Mouse (Mus musculus): Measurements from ENCODE around the gene Akt1. TPM values are rescaled to one million over a fixed set of nuclear protein-coding genes. Genes with fewer than 3 reads are reported as not detected.
A peak's percentile ranks its signal among the peaks of the same experiment; 100 is the strongest.

The Akt1 gene
- polyA plus RNA-seq, 1 experiment from 2014 or later, result 76.6 TPM

DNA sequence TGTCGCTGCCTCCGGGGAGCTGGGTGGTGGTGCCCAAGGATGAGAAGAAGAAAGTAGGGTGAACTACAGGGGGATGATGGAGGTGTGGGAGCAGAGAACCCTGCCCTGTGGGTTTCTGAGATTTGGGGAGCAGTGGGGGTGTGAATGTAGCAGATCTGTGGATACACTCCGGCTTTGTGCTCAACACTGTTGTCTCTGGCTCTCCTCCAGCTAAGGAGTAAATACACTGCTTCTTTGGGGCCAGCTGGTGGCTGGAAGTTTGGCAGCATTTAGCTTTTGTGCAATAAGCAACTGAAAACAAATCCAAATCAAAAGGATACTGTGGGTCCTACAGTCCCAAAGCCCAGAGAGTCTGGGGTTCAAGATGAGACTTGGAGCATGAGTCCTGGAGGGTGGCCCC, 39.3 kb upstream of the Akt1 start:
- Histone ChIP-seq H3K36me3 (peaks cover 4% of the 10 kb centered on the region; the same call in 1 of the 2 replicates), H3K4me1 (no peaks in the 10 kb centered on the region), H3K27me3 (replicated peaks) (peaks cover 21% of the 10 kb centered on the region; the same call in 1 of the 2 replicates), H3K9ac (no peak overlapping the region), H3K4me3 (no peak overlapping the region), H3K4me2 (no peak overlapping the region), H3K9me3 (replicated peaks) (no peaks in the 10 kb centered on the region), H3K27ac (no peak overlapping the region)
- WGBS (ENCODE audit: insufficient replicate concordance), result 61% methylated on average over 3 of the region's 3 CpGs
- no peak for ATAC-seq

GRCm38 (mm10) chr12:112707573-112707869, 32.8 kb upstream of the Akt1 start:
- peaks cover 65% of the 10 kb centered on the region for H3K27me3 ChIP-seq (replicated peaks)
- H3K9me3 ChIP-seq (replicated peaks), result no peaks in the 10 kb centered on the region
- no peak overlapping the region for H3K4me3 ChIP-seq
- H3K4me2 ChIP-seq, result no peak overlapping the region
- 17% methylated on average over 8 of the region's 8 CpGs for WGBS (ENCODE audit: insufficient replicate concordance)
- H3K27ac ChIP-seq, result no peak overlapping the region
- no peak overlapping the region for H3K9ac ChIP-seq
- H3K36me3 ChIP-seq, result no peaks in the 10 kb centered on the region
- H3K4me1 ChIP-seq, result peaks cover 10% of the 10 kb centered on the region; the same call in 1 of the 2 replicates
- ATAC-seq, result 0 out of 2 replicates have a peak, but pooled peaks have one; percentile 3

DNA sequence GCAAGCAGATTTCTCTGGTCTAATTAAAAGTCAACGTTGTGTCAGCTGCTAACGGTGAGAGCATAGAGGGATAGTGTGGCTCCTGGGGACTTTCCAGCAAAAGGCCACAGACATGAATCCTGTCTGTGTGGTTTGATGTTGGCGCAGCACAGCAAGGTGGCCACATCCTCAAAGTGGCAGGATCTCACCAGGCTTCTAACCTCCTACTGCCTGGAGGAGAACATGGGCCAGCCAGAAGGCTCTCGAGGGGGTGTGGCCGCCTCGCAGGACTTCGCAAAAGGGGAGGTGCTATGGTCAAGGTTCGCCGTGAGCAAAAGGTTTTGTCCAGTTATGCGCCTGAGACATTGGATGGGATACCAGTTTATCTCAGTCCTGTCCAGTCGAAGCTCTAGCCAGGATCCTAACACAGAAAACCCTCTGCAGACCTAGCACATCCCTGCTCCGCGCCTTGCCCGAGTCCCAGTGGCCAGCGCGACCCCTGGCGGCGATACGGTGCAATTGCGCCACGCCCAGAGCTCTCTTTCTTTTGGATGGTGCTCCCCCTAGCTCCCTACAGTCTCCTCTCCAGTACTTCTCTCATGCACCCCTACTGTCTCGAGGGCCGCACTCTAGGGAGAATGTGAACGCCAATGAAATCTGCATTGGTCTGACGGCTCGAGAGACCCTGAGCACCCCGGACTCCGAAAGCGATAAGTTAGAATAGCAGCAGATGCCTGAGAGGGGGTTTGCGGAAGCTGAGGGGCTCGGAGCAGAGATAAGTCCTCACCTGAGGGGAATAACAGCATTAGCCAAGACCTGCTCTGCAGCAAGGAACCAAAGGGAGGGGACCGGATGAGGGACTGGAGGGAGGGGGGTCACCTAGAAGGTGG, 32.3 kb upstream of the Akt1 start:
- Histone ChIP-seq H3K27me3 (replicated peaks) (peaks cover 71% of the 10 kb centered on the region), H3K9ac (no peak overlapping the region), H3K4me3 (no peak overlapping the region), H3K9me3 (replicated peaks) (no peaks in the 10 kb centered on the region), H3K4me1 (peaks cover 10% of the 10 kb centered on the region; the same call in 1 of the 2 replicates), H3K27ac (no peak overlapping the region), H3K4me2 (peak overlapping the region; percentile 49), H3K36me3 (no peaks in the 10 kb centered on the region)
- 11% methylated on average over 32 of the region's 32 CpGs for WGBS (ENCODE audit: insufficient replicate concordance)
- peak; percentile 58 for ATAC-seq

DNA sequence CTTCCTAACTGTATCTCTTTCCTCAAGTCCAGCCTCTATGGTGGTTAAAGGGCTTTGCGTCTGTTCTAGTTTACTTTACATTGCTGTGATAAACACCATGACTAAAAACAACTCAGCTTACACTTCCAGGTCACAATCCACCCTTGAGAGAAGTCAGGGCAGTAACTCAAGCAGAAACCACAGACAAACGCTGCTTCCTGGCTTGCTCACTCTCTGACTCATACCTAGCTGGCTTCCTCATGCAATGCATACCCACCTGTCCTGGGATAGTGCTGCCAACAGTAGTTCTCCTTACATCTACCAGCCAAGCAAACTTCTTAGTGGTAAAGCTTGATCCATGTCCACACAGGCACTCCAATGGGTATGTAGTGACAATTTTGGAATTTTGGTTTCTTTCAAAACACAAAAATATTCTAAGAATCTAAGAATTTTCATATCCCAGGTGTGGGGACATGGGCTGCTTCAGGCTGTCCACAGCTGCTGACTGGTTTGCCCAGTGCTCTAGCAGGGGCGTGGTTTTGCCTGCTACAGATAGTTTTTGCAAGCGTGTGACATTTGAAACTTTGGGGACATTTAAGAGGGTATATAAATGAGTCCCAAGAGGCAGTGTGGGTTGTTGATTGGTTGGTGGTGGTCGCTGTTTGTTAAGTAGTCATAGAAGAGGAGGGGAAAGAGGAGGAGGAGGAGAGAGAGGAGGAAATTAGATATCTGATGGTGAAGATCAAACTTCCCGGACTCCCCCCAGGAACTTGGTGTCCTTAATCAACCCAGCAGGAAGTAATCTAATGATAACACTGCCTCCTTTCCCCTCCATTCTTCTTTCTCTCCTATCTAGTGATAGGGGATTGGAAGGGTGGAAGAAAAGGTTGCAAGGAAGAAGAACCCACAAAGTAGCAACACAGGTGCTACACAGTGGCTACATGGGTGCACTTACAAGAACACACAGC, 28.0 kb upstream of the Akt1 start:
- H3K27ac ChIP-seq, result no peak overlapping the region
- ATAC-seq, result no peak
- no peak overlapping the region for H3K4me2 ChIP-seq
- no peaks in the 10 kb centered on the region for H3K36me3 ChIP-seq
- no peaks in the 10 kb centered on the region for H3K9me3 ChIP-seq (replicated peaks)
- H3K27me3 ChIP-seq (replicated peaks), result peaks cover 86% of the 10 kb centered on the region
- H3K4me3 ChIP-seq, result no peak overlapping the region
- 30% methylated on average over 6 of the region's 6 CpGs for WGBS (ENCODE audit: insufficient replicate concordance)
- no peak overlapping the region for H3K9ac ChIP-seq
- peaks cover 10% of the 10 kb centered on the region; the same call in 1 of the 2 replicates for H3K4me1 ChIP-seq

DNA sequence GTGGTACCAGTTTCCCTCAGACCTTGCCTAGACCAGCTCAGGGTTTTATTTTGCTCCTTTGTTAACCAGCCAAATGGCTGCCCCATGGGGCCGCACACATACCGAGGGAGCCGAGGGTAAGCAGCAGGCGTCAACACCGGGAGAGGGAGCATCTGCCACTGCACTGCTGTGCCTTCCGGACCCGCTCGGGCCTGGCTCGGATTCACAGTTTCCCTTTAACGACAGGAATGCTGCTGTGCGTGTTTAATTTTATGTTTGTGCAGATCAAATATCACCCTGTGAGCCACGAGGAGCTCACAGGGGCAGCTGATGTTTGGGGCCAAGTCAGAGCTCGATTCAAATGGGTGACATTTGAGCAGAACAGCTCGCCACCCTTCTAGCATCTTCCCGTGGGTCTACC, 25.8 kb upstream of the Akt1 start:
- Histone ChIP-seq H3K4me2 (no peak overlapping the region), H3K36me3 (no peaks in the 10 kb centered on the region), H3K27ac (no peak overlapping the region), H3K9ac (no peak overlapping the region), H3K4me3 (no peak overlapping the region), H3K27me3 (replicated peaks) (peaks cover 77% of the 10 kb centered on the region), H3K9me3 (replicated peaks) (no peaks in the 10 kb centered on the region), H3K4me1 (no peaks in the 10 kb centered on the region)
- 17% methylated on average over 15 of the region's 15 CpGs for WGBS (ENCODE audit: insufficient replicate concordance)
- ATAC-seq, result no peak

DNA sequence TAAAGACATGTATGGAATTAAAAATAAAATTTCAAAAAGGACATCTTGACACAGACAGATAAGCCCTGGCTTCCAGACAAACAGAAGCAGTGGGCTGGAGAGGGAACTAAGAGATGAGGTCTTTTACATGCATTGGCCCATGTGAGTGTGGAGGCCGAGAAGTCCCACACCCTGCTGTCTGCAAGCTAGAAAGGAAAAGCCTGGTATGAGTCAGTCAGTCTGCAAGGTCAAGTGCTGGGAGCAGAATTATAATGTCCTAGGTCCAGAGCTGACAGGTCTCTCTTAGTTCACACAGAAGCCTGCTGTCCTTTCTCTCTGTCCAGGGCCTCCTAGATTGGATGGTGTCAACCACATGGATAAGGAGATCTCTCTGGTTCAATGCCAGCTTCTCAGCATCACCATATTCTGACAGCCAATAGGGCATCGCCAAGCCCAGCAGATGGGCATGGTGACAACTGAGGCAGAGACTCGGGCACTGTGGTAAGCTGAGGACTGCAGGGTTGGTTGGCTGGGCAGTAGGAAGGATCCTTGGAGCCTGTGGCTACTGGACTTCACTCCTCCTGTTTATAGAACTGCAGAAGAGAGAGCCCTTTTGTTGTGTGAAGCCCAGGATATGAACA, 22.2 kb upstream of the Akt1 start:
- WGBS (ENCODE audit: insufficient replicate concordance), result 52% methylated on average over 3 of the region's 3 CpGs
- peaks cover 19% of the 10 kb centered on the region for H3K4me1 ChIP-seq
- H3K4me2 ChIP-seq, result no peak overlapping the region

DNA sequence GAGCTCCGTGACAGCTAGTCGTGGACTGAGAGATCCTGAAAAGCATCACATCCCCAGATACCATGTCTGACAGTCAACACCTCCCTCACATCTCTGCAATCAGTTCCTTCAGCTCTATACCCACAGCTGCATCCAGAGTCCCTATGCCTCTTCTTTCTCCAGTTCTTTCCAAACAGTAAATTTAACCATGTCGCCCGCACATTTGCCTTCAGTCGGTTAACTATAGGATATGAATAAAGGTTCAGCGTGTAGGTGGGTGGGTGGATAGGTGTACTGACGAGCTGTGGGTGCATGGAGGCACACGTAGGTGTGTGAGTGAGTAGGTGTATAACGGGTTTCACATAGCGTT, 19.4 kb upstream of the Akt1 start:
- WGBS (ENCODE audit: insufficient replicate concordance), result 79% methylated on average over 10 of the region's 10 CpGs
- H3K36me3 ChIP-seq, result no peaks in the 10 kb centered on the region
- peak overlapping the region; percentile 90 for H3K4me2 ChIP-seq
- H3K9ac ChIP-seq, result peak overlapping the region; percentile 85
- ATAC-seq, result no peak
- no peak overlapping the region for H3K27ac ChIP-seq
- peak overlapping the region; percentile 69; the same call in 1 of the 2 replicates for H3K4me3 ChIP-seq
- H3K9me3 ChIP-seq (replicated peaks), result no peaks in the 10 kb centered on the region
- peaks cover 19% of the 10 kb centered on the region for H3K4me1 ChIP-seq
- H3K27me3 ChIP-seq (replicated peaks), result peaks cover 35% of the 10 kb centered on the region

More for the DNA sequence above, 22.2 kb upstream of the Akt1 start:
- peaks cover 60% of the 10 kb centered on the region for H3K27me3 ChIP-seq (replicated peaks)
- H3K4me3 ChIP-seq, result no peak overlapping the region
- H3K9ac ChIP-seq, result no peak overlapping the region
- ATAC-seq, result no peak
- H3K36me3 ChIP-seq, result no peaks in the 10 kb centered on the region
- no peaks in the 10 kb centered on the region for H3K9me3 ChIP-seq (replicated peaks)
- no peak overlapping the region for H3K27ac ChIP-seq

DNA sequence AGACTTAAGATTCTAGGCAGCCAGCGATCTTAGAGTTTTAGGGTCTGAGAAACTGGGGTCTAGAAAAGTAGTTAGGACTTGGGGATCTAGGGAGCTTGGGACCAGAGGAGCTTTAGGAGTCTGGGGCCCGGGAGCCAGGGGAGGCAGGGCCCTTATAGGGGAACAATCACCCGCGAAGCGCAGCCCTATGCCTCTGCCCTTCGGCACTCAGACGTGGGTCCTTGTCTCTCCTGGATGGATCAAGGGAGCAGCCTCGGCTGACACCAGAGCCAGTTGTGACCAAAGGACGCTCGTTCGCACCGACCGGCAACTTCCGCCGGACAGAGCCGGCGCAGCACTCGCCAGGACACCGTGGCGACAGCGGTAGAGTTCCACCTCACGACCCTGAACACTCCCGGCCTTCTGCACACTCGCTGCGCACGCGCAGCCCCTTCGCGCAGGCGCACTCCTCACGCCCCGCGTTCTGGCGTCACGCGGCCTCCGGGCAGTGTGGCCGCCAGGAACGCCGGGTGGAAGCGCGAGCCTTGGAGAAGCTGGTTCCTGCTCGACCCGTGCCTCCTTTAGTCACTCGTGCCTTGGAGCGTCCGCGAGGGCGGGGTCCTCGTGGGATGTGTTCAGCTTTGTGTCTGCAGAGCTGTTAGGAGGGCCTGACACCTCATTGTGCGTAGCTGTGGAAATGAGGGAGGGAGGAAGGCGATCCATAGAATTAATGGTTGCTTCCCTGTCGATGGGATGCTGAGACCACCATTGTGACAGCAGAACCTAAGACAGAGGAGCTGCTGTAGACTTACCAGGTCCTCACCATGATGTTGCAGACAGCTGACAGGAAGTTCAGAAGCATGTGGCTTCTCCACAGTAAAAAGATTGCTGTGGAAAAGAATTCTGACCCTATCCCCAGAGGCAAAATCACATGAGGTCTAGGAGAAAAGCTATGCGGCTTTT, 18.8 kb upstream of the Akt1 start:
- H3K36me3 ChIP-seq, result no peaks in the 10 kb centered on the region
- peak overlapping the region; percentile 61 for H3K27ac ChIP-seq
- H3K9ac ChIP-seq, result peak overlapping the region; percentile 85
- ATAC-seq, result peak; percentile 94
- peak overlapping the region; percentile 69 for H3K4me3 ChIP-seq
- 2% methylated on average over 54 of the region's 54 CpGs for WGBS (ENCODE audit: insufficient replicate concordance)
- peak overlapping the region; percentile 90 for H3K4me2 ChIP-seq
- H3K27me3 ChIP-seq (replicated peaks), result peaks cover 32% of the 10 kb centered on the region
- H3K9me3 ChIP-seq (replicated peaks), result no peaks in the 10 kb centered on the region
- peaks cover 21% of the 10 kb centered on the region for H3K4me1 ChIP-seq

DNA sequence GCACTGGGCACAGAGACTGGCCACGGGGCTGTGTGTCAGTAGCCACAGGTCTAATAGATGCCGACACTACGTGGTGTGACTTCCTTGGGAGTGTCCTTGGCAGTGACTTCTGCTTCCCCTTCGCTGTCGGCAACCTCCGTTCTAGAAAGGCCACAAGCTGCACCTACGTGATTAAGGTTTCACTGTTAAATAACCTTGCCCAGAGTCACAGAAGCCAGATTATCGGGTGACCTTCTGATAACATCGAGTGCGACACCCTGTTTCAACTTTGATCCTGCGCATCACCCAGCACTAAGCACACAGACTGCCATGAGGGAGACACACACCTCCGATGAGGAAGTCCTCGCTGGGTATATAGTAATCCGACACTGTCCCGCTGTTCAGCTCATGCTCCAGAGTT, 13.8 kb upstream of the Akt1 start:
- Histone ChIP-seq H3K36me3 (no peaks in the 10 kb centered on the region), H3K27me3 (replicated peaks) (peaks cover 45% of the 10 kb centered on the region), H3K9ac (no peak overlapping the region), H3K9me3 (replicated peaks) (no peaks in the 10 kb centered on the region), H3K4me2 (peak overlapping the region; percentile 19; the same call in 1 of the 2 replicates), H3K27ac (no peak overlapping the region), H3K4me3 (no peak overlapping the region), H3K4me1 (peaks cover 18% of the 10 kb centered on the region)
- ATAC-seq, result no peak
- WGBS (ENCODE audit: insufficient replicate concordance), result 17% methylated on average over 15 of the region's 15 CpGs

DNA sequence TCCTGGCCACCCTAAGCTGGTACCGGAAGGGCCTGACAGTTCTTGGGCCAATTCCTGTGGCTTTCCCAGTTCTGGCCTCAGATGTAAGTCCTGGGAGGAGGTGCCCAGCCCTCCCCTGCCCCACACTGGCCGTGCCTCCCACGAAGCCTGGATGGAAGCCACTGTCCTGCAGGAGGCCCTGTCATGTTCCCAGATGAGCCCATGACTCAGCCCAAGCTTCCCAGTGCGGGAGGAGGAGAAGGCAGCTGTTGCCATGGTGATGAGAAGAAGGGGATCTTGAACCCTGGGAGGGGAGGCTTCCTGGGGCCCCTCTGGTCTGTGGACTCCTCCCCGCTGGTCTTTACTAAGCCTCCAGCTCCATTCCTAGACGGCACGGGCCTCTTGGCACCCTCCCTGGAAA, 8.7 kb upstream of the Akt1 start:
- WGBS (ENCODE audit: insufficient replicate concordance), result 56% methylated on average over 7 of the region's 7 CpGs
- H3K27ac ChIP-seq, result no peak overlapping the region
- peaks cover 88% of the 10 kb centered on the region for H3K27me3 ChIP-seq (replicated peaks)

More for the DNA sequence above, 8.7 kb upstream of the Akt1 start:
- ATAC-seq, result no peak
- Histone ChIP-seq H3K9me3 (replicated peaks) (no peaks in the 10 kb centered on the region), H3K36me3 (no peaks in the 10 kb centered on the region), H3K4me2 (no peak overlapping the region), H3K4me3 (no peak overlapping the region), H3K9ac (no peak overlapping the region), H3K4me1 (peaks cover 20% of the 10 kb centered on the region)
